In the genomic region with DNA sequence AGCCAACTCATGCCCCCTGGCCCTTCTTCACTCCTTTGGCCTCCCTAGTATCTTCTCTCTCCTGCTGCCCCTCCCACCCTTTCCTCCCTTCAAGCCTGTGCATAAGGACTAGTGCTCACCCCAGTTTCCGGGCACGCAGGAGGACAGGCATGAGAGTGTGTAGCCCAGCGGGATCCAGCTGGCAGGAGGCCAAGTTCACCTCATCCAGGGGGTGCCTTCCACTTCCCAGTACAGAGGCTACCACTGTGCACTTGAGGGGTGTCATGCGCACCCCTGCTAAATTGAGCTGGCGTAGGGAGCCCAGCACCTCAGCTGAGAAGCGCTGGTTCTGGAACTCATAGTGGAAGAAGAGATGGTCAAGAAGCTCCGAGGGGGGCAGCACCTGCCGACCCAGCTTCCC, we compare ENCODE assay signal across 23 mouse cellular contexts. TPM values are rescaled to one million over a fixed set of nuclear protein-coding genes. Genes with fewer than 3 reads are reported as not detected.
DNase-seq lines count a peak whose midpoint lies in the region; ATAC-seq and TF ChIP-seq lines count a peak whose summit lies in the region.
"Had no signal": no experiment of that assay in that cellular context is flagged by ENCODE, and none has a peak within 500 bp of the region (broad histone marks: within the 10 kb centered on the region; RNA-seq: fewer than 3 reads in every experiment).

No protein-coding gene starts in this region.

- peaks cover 20% of the 10 kb centered on the region for H3K4me1 ChIP-seq in heart, embryonic 12.5 days (replicated peaks)
- peaks cover 20% of the 10 kb centered on the region; the same call in 1 of the 2 replicates for H3K4me1 ChIP-seq in liver, embryonic 15.5 days (replicated peaks)
- H3K4me1 ChIP-seq in liver, postnatal 0 days (ENCODE audit: insufficient read depth): peaks cover 15% of the 10 kb centered on the region
- H3K4me1 ChIP-seq in E14TG2a.4 (replicated peaks; ENCODE audit: low read depth, low read length): peaks cover 36% of the 10 kb centered on the region

- peak; percentile 27; the same call in 1 of the 2 replicates for ATAC-seq in heart, embryonic 12.5 days (ENCODE audit: insufficient number of reproducible peaks, low FRiP score)
- ATAC-seq in liver, embryonic 15.5 days (ENCODE audit: insufficient read depth): no peak
- ATAC-seq in liver, postnatal 0 days: no peak
- no peak for ATAC-seq in granulocyte monocyte progenitor cell, adult 5-6 weeks (replicated peaks; ENCODE audit: poor library complexity, severe bottlenecking)
- ATAC-seq: intestine, embryonic 16.5 days had no signal

- no peak overlapping the region for H3K27ac ChIP-seq in heart, embryonic 12.5 days (ENCODE audit: poor library complexity, severe bottlenecking)
- H3K27ac ChIP-seq in liver, embryonic 15.5 days (replicated peaks): peak overlapping the region; percentile 38; the same call in 1 of the 2 replicates
- no peak overlapping the region for H3K27ac ChIP-seq in liver, postnatal 0 days (ENCODE audit: low read depth)
- H3K27ac ChIP-seq: gastrocnemius, adult 2 months; kidney, embryonic 15.5 days; liver, embryonic 13.5 days had no signal

- H3K36me3 ChIP-seq in heart, embryonic 12.5 days: peaks cover 4% of the 10 kb centered on the region; the same call in 1 of the 2 replicates
- H3K36me3 ChIP-seq in liver, embryonic 15.5 days (replicated peaks): no peaks in the 10 kb centered on the region
- 0 out of 2 replicates have a peak, but pooled peaks cover 6% of the 10 kb centered on the region for H3K36me3 ChIP-seq in liver, postnatal 0 days (replicated peaks; ENCODE audit: insufficient read depth, low read length)
- H3K36me3 ChIP-seq in E14TG2a.4 (ENCODE audit: insufficient read depth, low read length): no peaks in the 10 kb centered on the region
- H3K36me3 ChIP-seq: hindbrain, embryonic 15.5 days; kidney, embryonic 15.5 days; liver, embryonic 13.5 days; neural tube, embryonic 15.5 days had no signal

- TF ChIP-seq EP300 in liver, postnatal 0 days (IDR thresholded peaks at IDR 0.05; ENCODE audit: low read depth): no peak

- no peak for TF ChIP-seq CTCF in liver, postnatal 0 days (IDR thresholded peaks at IDR 0.05; ENCODE audit: low read depth)
- TF ChIP-seq CTCF in E14TG2a.4 (conservative IDR thresholded peaks at IDR 0.05; ENCODE audit: low read length): no peak
- TF ChIP-seq CTCF in brain, embryonic 14.5 days (IDR thresholded peaks at IDR 0.05; ENCODE audit: borderline replicate concordance, extremely low read depth, insufficient read depth, insufficient read length): no peak

- H3K27me3 ChIP-seq in heart, embryonic 12.5 days (replicated peaks): peaks cover 8% of the 10 kb centered on the region; the same call in 1 of the 2 replicates
- peaks cover 4% of the 10 kb centered on the region; the same call in 1 of the 2 replicates for H3K27me3 ChIP-seq in liver, embryonic 15.5 days
- H3K27me3 ChIP-seq in liver, postnatal 0 days (ENCODE audit: insufficient read depth, low read length): no peaks in the 10 kb centered on the region
- H3K27me3 ChIP-seq in E14TG2a.4 (ENCODE audit: insufficient read depth, low read length): peaks cover 23% of the 10 kb centered on the region
- H3K27me3 ChIP-seq: embryonic facial prominence, embryonic 15.5 days; hindbrain, embryonic 15.5 days; kidney, embryonic 15.5 days; liver, embryonic 13.5 days; neural tube, embryonic 15.5 days had no signal

- H3K4me2 ChIP-seq in heart, embryonic 12.5 days: no peak overlapping the region
- H3K4me2 ChIP-seq in liver, embryonic 15.5 days: no peak overlapping the region
- no peak overlapping the region for H3K4me2 ChIP-seq in liver, postnatal 0 days (ENCODE audit: low read depth, low read length)
- H3K4me2 ChIP-seq: embryonic facial prominence, embryonic 15.5 days; hindbrain, embryonic 15.5 days; kidney, embryonic 15.5 days; liver, embryonic 13.5 days; neural tube, embryonic 15.5 days had no signal

- 78% methylated on average over 8 of the region's 8 CpGs for WGBS in heart, embryonic 12.5 days
- WGBS in liver, embryonic 15.5 days (ENCODE audit: insufficient replicate concordance): 74% methylated on average over 8 of the region's 8 CpGs
- 82% methylated on average over 8 of the region's 8 CpGs for whole genome bisulfite sequencing in liver, postnatal 0 days (ENCODE audit: insufficient replicate concordance)

- no peak for TF ChIP-seq POLR2A in brain, embryonic 14.5 days (IDR thresholded peaks at IDR 0.05; ENCODE audit: borderline replicate concordance, extremely low read depth, insufficient read depth, insufficient read length, poor library complexity, severe bottlenecking)

- H3K9me3 ChIP-seq in heart, embryonic 12.5 days (replicated peaks): no peaks in the 10 kb centered on the region
- no peaks in the 10 kb centered on the region for H3K9me3 ChIP-seq in liver, embryonic 15.5 days (replicated peaks)
- no peaks in the 10 kb centered on the region for H3K9me3 ChIP-seq in liver, postnatal 0 days (ENCODE audit: low read length)
- H3K9me3 ChIP-seq in E14TG2a.4 (ENCODE audit: low read length): no peaks in the 10 kb centered on the region
- H3K9me3 ChIP-seq: embryonic facial prominence, embryonic 15.5 days; hindbrain, embryonic 15.5 days; kidney, embryonic 15.5 days; liver, embryonic 13.5 days; neural tube, embryonic 15.5 days had no signal

- no peak overlapping the region for H3K4me3 ChIP-seq in heart, embryonic 12.5 days
- H3K4me3 ChIP-seq in liver, embryonic 15.5 days (replicated peaks): no peak overlapping the region
- H3K4me3 ChIP-seq in liver, postnatal 0 days (ENCODE audit: low read depth, low read length): no peak overlapping the region
- H3K4me3 ChIP-seq in E14TG2a.4 (replicated peaks; ENCODE audit: low read length): 0 out of 2 replicates have a peak overlapping the region, but pooled peaks have one; percentile 17
- H3K4me3 ChIP-seq: embryonic facial prominence, embryonic 15.5 days; gastrocnemius, adult 2 months; hindbrain, embryonic 15.5 days; kidney, embryonic 15.5 days; liver, embryonic 13.5 days; myocyte; neural tube, embryonic 15.5 days had no signal

- no peak for DNase-seq in heart, adult 8-10 months (ENCODE audit: low spot score)
- DNase-seq in liver, postnatal 0 days: no peak
- peak; percentile 12 for DNase-seq in brain, embryonic 14.5 days (ENCODE audit: low read depth)
- DNase-seq: adrenal gland, postnatal 25 days; cerebellum, adult 9-11 months; gastrocnemius, adult 2 months; layer of hippocampus, postnatal 36 days; liver, embryonic 13.5 days; thymus, adult 2 months had no signal

- H3K9ac ChIP-seq in heart, embryonic 12.5 days: no peak overlapping the region
- no peak overlapping the region for H3K9ac ChIP-seq in liver, embryonic 15.5 days
- H3K9ac ChIP-seq in liver, postnatal 0 days (replicated peaks): no peak overlapping the region
- H3K9ac ChIP-seq: embryonic facial prominence, embryonic 15.5 days; hindbrain, embryonic 15.5 days; kidney, embryonic 15.5 days; liver, embryonic 13.5 days; neural tube, embryonic 15.5 days had no signal

RNA-seq across cellular contexts. Expression of a gene that starts 4.9 kb away (rescaled TPM):
- polyA plus RNA-seq in heart, embryonic 12.5 days (2016; fragmentation: Nextera tagmentation; extraction: Ambion mirVana): not detected in 2 replicates
- 1 to 10 TPM; 3.6 to 7.1 (median 6.0) TPM for total RNA-seq in heart, adult 8-10 months (2022)
- 0.07 TPM in 1 of 2 replicates, not detected in the other for polyA plus RNA-seq in liver, embryonic 15.5 days (2015; fragmentation: Nextera tagmentation; extraction: Ambion mirVana)
- 0.08 TPM in 1 of 2 replicates, not detected in the other for polyA plus RNA-seq in liver, postnatal 0 days (2015; fragmentation: Nextera tagmentation; extraction: Ambion mirVana)
- polyA plus RNA-seq in brain, embryonic 14.5 days (2012; rRNA removed): 0.57 and 0.78 TPM in 2 replicates
- total RNA-seq in granulocyte monocyte progenitor cell, adult 5-6 weeks (2014; fragmentation: Nextera tagmentation): not detected in 2 replicates
- total RNA-seq in granulocyte monocyte progenitor cell, adult 5-6 weeks (2017): 0.22 TPM in 1 of 2 replicates, not detected in the other
- total RNA-seq: megakaryocyte-erythroid progenitor cell, adult 5-6 weeks had no signal
- polyA plus RNA-seq: C2C12 had no signal

RNA-seq across cellular contexts. Expression of a gene that starts 12.2 kb away (rescaled TPM):
- 6.9 and 7.7 TPM in 2 replicates for polyA plus RNA-seq in heart, embryonic 12.5 days (2016; fragmentation: Nextera tagmentation; extraction: Ambion mirVana)
- total RNA-seq in heart, adult 8-10 months (2022): 10 to 100 TPM; 20.3 to 25.8 (median 24.9) TPM
- polyA plus RNA-seq in liver, embryonic 15.5 days (2015; fragmentation: Nextera tagmentation; extraction: Ambion mirVana): 4.1 and 4.2 TPM in 2 replicates
- 4.6 and 5.6 TPM in 2 replicates for polyA plus RNA-seq in liver, postnatal 0 days (2015; fragmentation: Nextera tagmentation; extraction: Ambion mirVana)
- polyA plus RNA-seq in brain, embryonic 14.5 days (2012; rRNA removed): 4.0 and 4.5 TPM in 2 replicates
- total RNA-seq in granulocyte monocyte progenitor cell, adult 5-6 weeks (2014; fragmentation: Nextera tagmentation): 4.9 and 11.1 TPM in 2 replicates
- 7.3 and 8.4 TPM in 2 replicates for total RNA-seq in granulocyte monocyte progenitor cell, adult 5-6 weeks (2017)

RNA-seq across cellular contexts. Expression of a gene that starts 15.7 kb away (rescaled TPM):
- polyA plus RNA-seq in heart, embryonic 12.5 days (2016; fragmentation: Nextera tagmentation; extraction: Ambion mirVana): not detected in 2 replicates
- not detected for total RNA-seq in heart, adult 8-10 months (2022)
- polyA plus RNA-seq in liver, embryonic 15.5 days (2015; fragmentation: Nextera tagmentation; extraction: Ambion mirVana): not detected in 2 replicates
- polyA plus RNA-seq in liver, postnatal 0 days (2015; fragmentation: Nextera tagmentation; extraction: Ambion mirVana): not detected in 2 replicates
- polyA plus RNA-seq in brain, embryonic 14.5 days (2012; rRNA removed): 0.15 TPM in 1 of 2 replicates, not detected in the other
- total RNA-seq in granulocyte monocyte progenitor cell, adult 5-6 weeks (2014; fragmentation: Nextera tagmentation): not detected in 2 replicates
- not detected in 2 replicates for total RNA-seq in granulocyte monocyte progenitor cell, adult 5-6 weeks (2017)
- total RNA-seq: ES-E14; gastrocnemius, adult 2 months; megakaryocyte-erythroid progenitor cell, adult 5-6 weeks had no signal
- polyA plus RNA-seq: hindbrain, embryonic 15.5 days; intestine, embryonic 16.5 days; kidney, embryonic 15.5 days; large intestine, adult 2 months; liver, embryonic 13.5 days; myocyte; neural tube, embryonic 15.5 days had no signal

RNA-seq across cellular contexts. Expression of a gene that starts 22.4 kb away (rescaled TPM):
- 18.3 and 20.0 TPM in 2 replicates for polyA plus RNA-seq in heart, embryonic 12.5 days (2016; fragmentation: Nextera tagmentation; extraction: Ambion mirVana)
- 10 to 100 TPM; 14.8 to 18.9 (median 17.4) TPM for total RNA-seq in heart, adult 8-10 months (2022)
- 5.1 and 5.8 TPM in 2 replicates for polyA plus RNA-seq in liver, embryonic 15.5 days (2015; fragmentation: Nextera tagmentation; extraction: Ambion mirVana)
- polyA plus RNA-seq in liver, postnatal 0 days (2015; fragmentation: Nextera tagmentation; extraction: Ambion mirVana): 3.1 and 4.0 TPM in 2 replicates
- 24.5 and 30.7 TPM in 2 replicates for polyA plus RNA-seq in brain, embryonic 14.5 days (2012; rRNA removed)
- 89.7 and 108 TPM in 2 replicates for total RNA-seq in granulocyte monocyte progenitor cell, adult 5-6 weeks (2014; fragmentation: Nextera tagmentation)
- total RNA-seq in granulocyte monocyte progenitor cell, adult 5-6 weeks (2017): 40.3 and 42.9 TPM in 2 replicates

RNA-seq across cellular contexts. Expression of a gene that starts 32.2 kb away (rescaled TPM):
- polyA plus RNA-seq in heart, embryonic 12.5 days (2016; fragmentation: Nextera tagmentation; extraction: Ambion mirVana): 4.3 and 4.6 TPM in 2 replicates
- total RNA-seq in heart, adult 8-10 months (2022): 1 to 10 TPM in 1 of 4 experiments, under 1 TPM in 3; 0.30 to 1.5 (median 0.52) TPM
- polyA plus RNA-seq in liver, embryonic 15.5 days (2015; fragmentation: Nextera tagmentation; extraction: Ambion mirVana): 16.4 and 18.6 TPM in 2 replicates
- polyA plus RNA-seq in liver, postnatal 0 days (2015; fragmentation: Nextera tagmentation; extraction: Ambion mirVana): 4.2 TPM in 2 replicates
- 72.9 and 77.1 TPM in 2 replicates for polyA plus RNA-seq in brain, embryonic 14.5 days (2012; rRNA removed)
- 0.21 TPM in 1 of 2 replicates, not detected in the other for total RNA-seq in granulocyte monocyte progenitor cell, adult 5-6 weeks (2014; fragmentation: Nextera tagmentation)
- not detected in 2 replicates for total RNA-seq in granulocyte monocyte progenitor cell, adult 5-6 weeks (2017)
